Mouse (Mus musculus): ENCODE data around the gene Spag9. TPM values are rescaled to one million over a fixed set of nuclear protein-coding genes. Genes with fewer than 3 reads are reported as not detected.

The Spag9 gene
- polyA plus RNA-seq, 1 experiment from 2014 or later, result 29.7 TPM

DNA sequence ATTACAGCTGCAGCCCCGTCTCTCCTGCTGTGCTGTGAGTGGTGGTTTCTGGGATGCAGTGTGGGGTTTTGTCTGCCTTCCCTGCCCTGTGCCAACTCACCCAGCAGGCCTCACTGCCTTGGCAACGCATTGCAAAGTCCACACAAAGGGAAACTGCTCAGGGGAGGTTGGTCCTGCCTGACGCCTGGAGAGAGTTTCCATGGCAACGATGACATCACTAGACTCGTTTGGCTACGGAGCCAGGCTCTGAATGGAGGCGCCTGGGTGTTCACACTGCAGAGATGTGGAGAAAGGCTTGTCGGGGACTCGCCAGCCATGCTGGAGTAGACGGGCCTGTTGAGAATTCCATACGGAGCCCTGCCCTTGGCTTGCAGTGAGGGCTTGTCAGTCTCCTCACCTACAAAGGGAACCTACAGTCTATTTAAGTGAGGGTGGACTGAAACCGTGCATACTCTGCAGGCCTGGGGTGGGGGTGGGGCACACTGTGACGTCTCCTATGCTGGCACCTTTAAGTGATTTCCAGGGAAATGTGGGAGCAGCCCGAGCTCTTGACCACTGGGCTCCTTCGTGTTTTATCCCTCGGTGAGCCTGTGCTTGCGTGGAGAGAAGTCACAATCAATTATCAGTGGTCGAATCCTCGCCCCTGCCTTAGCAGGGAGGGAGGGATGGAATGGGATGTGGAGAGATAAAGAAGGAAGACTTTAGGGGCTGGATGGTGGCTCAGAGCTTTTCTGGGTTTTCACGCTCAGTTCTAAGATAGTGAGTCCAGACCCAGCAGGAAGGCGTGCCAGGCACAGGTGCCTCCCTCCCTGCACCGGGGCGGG, 164.8 kb downstream of the Spag9 start:
- Histone ChIP-seq H3K4me2 (peak overlapping the region; percentile 65), H3K4me3 (peak overlapping the region; percentile 35), H3K9me3 (no peaks in the 10 kb centered on the region), H3K27me3 (replicated peaks) (no peaks in the 10 kb centered on the region), H3K27ac (replicated peaks) (peak overlapping the region; percentile 85), H3K4me1 (peaks cover 37% of the 10 kb centered on the region), H3K36me3 (no peaks in the 10 kb centered on the region), H3K9ac (peak overlapping the region; percentile 66)
- peak; percentile 75 for ATAC-seq (ENCODE audit: extremely low read depth, insufficient number of reproducible peaks, low FRiP score, low TSS enrichment)
- WGBS, result 8% methylated on average over 23 of the region's 23 CpGs

DNA sequence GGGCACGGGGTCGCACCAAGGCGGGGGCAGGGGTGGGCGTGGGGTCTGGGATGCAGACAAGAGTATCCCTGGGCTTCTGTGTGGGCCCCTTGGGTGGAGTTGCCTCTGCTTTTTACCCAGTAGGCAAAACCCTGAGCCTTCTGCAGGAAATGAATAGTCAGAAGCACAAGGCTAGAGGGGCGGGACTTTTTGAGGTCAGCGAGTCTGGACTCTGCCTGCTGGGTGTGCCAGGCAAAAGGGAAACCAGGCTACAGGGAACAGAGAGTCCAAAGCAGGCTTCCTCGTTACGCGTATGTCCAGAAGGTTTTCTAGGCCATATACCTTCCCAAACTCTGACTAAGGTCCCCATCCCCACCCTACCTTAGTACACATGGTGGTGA, 165.4 kb downstream of the Spag9 start:
- Histone ChIP-seq H3K36me3 (no peaks in the 10 kb centered on the region), H3K4me3 (no peak overlapping the region), H3K4me1 (peaks cover 37% of the 10 kb centered on the region), H3K4me2 (peak overlapping the region; percentile 65), H3K9ac (peak overlapping the region; percentile 66), H3K9me3 (no peaks in the 10 kb centered on the region), H3K27ac (replicated peaks) (peak overlapping the region; percentile 85), H3K27me3 (replicated peaks) (no peaks in the 10 kb centered on the region)
- ATAC-seq (ENCODE audit: extremely low read depth, insufficient number of reproducible peaks, low FRiP score, low TSS enrichment), result no peak
- 41% methylated on average over 9 of the region's 9 CpGs for WGBS

DNA sequence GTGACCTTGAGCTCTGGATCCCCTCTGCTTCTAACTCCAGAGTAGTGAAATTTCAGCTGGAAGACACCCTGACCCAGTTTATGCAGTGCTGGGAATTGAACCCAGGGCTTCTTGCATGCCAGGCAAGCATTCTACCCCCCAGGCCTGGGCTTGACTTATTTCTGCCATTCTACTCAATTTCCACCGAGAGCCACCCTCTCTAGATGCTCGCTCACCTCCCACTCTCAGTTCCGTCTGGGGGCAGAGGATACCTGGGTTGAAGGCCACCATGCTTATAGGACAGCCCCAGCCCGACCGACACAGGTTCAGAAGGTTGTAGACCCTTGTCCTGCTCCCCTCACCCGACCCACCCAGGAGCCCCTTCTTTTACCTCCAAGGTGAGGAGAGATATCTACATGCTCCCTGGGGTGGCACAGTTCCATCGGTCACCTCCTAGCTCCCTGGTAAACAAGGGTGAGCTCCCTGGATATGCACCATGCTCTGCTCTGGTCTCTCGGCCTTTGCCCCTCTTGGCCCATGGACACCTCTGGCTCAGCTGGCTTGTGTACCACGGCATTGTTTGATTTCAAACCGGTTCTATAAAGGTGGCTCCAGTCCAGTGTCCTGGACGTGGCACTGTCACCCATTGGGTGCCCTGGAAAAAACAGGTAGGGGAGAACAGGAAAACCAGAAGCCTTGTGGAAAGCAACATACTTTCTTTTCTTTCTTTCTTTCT, 166.1 kb downstream of the Spag9 start:
- peaks cover 37% of the 10 kb centered on the region for H3K4me1 ChIP-seq
- WGBS, result 76% methylated on average over 11 of the region's 11 CpGs
- no peak overlapping the region for H3K9ac ChIP-seq
- no peak for ATAC-seq (ENCODE audit: extremely low read depth, insufficient number of reproducible peaks, low FRiP score, low TSS enrichment)
- H3K9me3 ChIP-seq, result no peaks in the 10 kb centered on the region
- H3K4me2 ChIP-seq, result no peak overlapping the region
- H3K27ac ChIP-seq (replicated peaks), result peak overlapping the region; percentile 85; the same call in 1 of the 2 replicates
- H3K4me3 ChIP-seq, result no peak overlapping the region
- H3K36me3 ChIP-seq, result no peaks in the 10 kb centered on the region
- no peaks in the 10 kb centered on the region for H3K27me3 ChIP-seq (replicated peaks)

DNA sequence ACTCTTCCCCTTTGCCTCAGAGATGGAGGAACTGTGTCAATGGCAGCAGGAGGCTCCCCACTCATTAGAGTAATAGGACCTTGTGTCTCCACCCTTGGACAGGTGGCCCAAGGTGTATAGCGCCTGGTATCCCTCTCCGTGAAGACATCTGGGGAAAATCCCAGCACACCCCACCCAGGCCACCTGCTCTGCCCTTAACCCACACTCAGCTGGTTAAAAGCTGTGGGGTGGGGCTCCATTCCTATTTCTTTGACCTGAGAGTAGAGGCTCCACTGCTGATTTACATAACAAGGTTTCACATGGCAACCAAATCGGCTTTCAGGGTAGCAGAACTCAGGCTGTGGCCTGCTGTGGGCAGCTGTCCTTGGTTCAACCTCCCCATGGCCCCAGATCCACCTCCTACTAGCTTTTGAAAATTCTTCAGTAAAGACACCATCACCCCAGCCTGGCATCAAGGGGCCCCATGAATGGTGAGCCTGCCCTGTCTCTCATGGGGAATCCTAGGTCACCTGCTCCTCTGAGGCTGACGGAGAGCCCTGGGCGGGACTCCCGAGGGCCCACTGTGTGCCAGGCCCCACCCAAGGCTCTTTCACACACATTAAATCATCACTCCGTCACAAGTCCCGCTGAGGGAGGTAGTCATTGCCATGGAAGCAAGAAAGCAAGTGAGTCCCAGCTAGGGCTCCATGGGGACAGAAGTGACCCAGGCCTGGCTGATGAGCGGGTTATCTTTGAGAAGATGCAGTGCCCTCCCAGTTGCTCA, 167.3 kb downstream of the Spag9 start:
- H3K27me3 ChIP-seq (replicated peaks), result no peaks in the 10 kb centered on the region
- H3K4me1 ChIP-seq, result peaks cover 41% of the 10 kb centered on the region
- H3K4me2 ChIP-seq, result no peak overlapping the region
- H3K9ac ChIP-seq, result no peak overlapping the region
- ATAC-seq (ENCODE audit: extremely low read depth, insufficient number of reproducible peaks, low FRiP score, low TSS enrichment), result no peak
- H3K36me3 ChIP-seq, result no peaks in the 10 kb centered on the region
- no peaks in the 10 kb centered on the region for H3K9me3 ChIP-seq
- 79% methylated on average over 9 of the region's 9 CpGs for WGBS
- no peak overlapping the region for H3K4me3 ChIP-seq
- no peak overlapping the region for H3K27ac ChIP-seq (replicated peaks)

DNA sequence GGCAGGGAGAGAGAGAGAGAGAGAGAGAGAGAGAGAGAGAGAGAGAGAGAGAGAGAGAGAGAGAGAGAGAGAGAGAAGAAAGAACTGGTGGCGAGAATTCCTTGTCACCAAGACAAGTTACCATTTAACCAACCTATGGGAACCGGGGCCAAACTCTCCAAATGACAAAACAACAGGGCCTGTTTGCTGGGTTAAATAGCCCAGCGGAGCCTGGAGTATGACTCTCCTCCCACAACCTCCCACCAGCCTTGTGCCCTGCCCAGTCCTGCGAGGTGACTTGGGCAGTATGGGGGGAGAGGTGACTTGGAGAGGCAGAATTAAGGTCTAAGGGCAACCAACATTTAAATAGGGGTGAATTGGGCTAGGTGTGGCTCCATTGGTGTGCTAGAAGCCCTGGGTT, 169.9 kb downstream of the Spag9 start:
- no peaks in the 10 kb centered on the region for H3K9me3 ChIP-seq
- WGBS, result 86% methylated on average over 4 of the region's 4 CpGs

DNA sequence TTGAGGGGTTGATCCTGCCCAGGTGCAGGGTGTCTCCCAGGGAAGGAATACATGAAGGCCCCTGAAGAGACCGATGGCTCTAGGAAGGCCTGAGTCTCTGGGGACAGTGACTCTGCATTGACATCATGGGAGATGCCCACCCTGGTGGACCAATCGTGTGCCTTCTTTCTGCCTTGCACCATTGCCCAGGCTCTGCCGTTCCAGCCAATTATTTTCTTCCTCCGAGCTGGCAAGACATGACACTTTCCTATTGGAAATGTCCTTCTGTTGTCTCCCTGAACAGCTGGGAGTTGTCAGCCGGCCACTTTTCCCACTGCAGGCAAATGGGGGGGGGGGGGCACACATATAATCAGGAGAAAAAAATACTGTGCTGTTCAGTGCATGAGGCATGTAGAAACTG, 172.3 kb downstream of the Spag9 start:
- Histone ChIP-seq H3K36me3 (no peaks in the 10 kb centered on the region), H3K27ac (replicated peaks) (no peak overlapping the region), H3K27me3 (replicated peaks) (no peaks in the 10 kb centered on the region), H3K9ac (no peak overlapping the region), H3K9me3 (no peaks in the 10 kb centered on the region), H3K4me2 (no peak overlapping the region), H3K4me3 (no peak overlapping the region), H3K4me1 (peaks cover 4% of the 10 kb centered on the region)
- no peak for ATAC-seq (ENCODE audit: extremely low read depth, insufficient number of reproducible peaks, low FRiP score, low TSS enrichment)
- 53% methylated on average over 5 of the region's 5 CpGs for WGBS

More for the DNA sequence above, 169.9 kb downstream of the Spag9 start:
- Histone ChIP-seq H3K4me2 (no peak overlapping the region), H3K27me3 (replicated peaks) (no peaks in the 10 kb centered on the region), H3K4me1 (peaks cover 17% of the 10 kb centered on the region), H3K9ac (no peak overlapping the region), H3K36me3 (no peaks in the 10 kb centered on the region), H3K27ac (replicated peaks) (no peak overlapping the region), H3K4me3 (no peak overlapping the region)
- no peak for ATAC-seq (ENCODE audit: extremely low read depth, insufficient number of reproducible peaks, low FRiP score, low TSS enrichment)

DNA sequence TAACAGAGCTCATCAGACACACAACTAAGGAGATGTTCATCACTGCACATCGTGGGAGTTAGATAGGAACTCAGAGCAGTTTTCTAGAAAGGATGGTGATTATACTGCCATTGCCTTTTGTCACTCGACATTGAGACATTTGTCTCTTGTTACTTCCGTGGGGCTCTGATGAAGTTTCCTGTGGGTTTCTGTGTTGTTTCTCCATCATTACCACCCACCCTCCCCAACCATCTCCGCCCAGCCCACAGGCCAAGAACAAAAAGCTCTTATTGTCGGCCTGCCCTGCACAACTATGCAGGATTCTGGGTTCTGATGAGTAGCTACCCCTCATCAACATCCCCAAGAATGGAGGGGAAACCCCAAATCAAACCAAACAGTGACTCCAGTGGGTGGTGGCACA, 173.7 kb downstream of the Spag9 start:
- Histone ChIP-seq H3K9ac (no peak overlapping the region), H3K9me3 (no peaks in the 10 kb centered on the region), H3K4me3 (no peak overlapping the region), H3K36me3 (no peaks in the 10 kb centered on the region), H3K4me2 (no peak overlapping the region), H3K4me1 (peaks cover 11% of the 10 kb centered on the region), H3K27me3 (replicated peaks) (no peaks in the 10 kb centered on the region), H3K27ac (replicated peaks) (no peak overlapping the region)
- no peak for ATAC-seq (ENCODE audit: extremely low read depth, insufficient number of reproducible peaks, low FRiP score, low TSS enrichment)
- 59% methylated on average over 5 of the region's 5 CpGs for WGBS

DNA sequence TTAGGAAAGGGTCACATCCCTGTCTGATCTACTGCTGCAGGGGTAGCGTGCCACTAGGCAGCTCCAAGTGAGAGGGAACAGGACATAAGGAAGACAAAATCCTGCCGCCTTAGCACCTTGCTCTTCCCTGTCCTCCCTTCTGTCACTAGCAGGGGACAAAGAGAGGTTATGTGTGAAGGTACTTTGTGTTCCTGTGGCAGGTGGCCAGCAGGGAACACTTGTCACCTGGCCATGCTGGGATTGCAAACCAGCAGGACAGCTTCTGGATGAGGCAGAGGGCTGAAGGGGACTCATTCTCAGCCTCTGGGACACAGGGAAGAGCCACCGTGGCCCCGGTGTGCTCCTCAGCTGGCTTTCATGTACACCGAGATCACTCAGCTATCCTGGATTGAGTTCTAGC, 175.8 kb downstream of the Spag9 start:
- Histone ChIP-seq H3K9ac (no peak overlapping the region), H3K27me3 (replicated peaks) (no peaks in the 10 kb centered on the region), H3K9me3 (no peaks in the 10 kb centered on the region), H3K4me1 (peaks cover 24% of the 10 kb centered on the region), H3K27ac (replicated peaks) (no peak overlapping the region), H3K36me3 (no peaks in the 10 kb centered on the region), H3K4me2 (no peak overlapping the region), H3K4me3 (no peak overlapping the region)
- 74% methylated on average over 5 of the region's 5 CpGs for WGBS
- ATAC-seq (ENCODE audit: extremely low read depth, insufficient number of reproducible peaks, low FRiP score, low TSS enrichment), result no peak

DNA sequence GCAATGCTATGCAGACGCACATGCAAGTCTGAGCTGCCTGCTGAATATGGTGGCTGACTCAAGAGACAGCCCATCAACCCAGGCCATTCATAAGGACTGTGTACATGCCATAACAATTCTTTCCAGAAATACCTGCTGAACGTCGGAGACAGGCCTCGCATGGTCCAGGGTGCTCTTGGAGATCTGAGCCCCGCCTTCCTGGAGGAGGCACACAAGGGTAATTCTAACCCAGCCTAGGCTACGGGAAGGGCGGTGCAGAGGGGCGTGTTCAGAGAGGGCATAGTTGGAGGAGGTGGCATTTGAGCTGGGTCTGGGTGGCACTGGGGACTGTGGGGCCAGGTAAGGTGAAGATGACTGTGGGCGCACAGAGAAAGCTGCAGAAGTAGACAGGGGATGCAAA, 176.3 kb downstream of the Spag9 start:
- no peak overlapping the region for H3K4me3 ChIP-seq
- 74% methylated on average over 9 of the region's 9 CpGs for WGBS
- ATAC-seq (ENCODE audit: extremely low read depth, insufficient number of reproducible peaks, low FRiP score, low TSS enrichment), result no peak
- no peaks in the 10 kb centered on the region for H3K9me3 ChIP-seq
- no peaks in the 10 kb centered on the region for H3K36me3 ChIP-seq
- peaks cover 24% of the 10 kb centered on the region for H3K4me1 ChIP-seq
- no peaks in the 10 kb centered on the region for H3K27me3 ChIP-seq (replicated peaks)
- H3K4me2 ChIP-seq, result no peak overlapping the region
- H3K27ac ChIP-seq (replicated peaks), result no peak overlapping the region
- H3K9ac ChIP-seq, result no peak overlapping the region

DNA sequence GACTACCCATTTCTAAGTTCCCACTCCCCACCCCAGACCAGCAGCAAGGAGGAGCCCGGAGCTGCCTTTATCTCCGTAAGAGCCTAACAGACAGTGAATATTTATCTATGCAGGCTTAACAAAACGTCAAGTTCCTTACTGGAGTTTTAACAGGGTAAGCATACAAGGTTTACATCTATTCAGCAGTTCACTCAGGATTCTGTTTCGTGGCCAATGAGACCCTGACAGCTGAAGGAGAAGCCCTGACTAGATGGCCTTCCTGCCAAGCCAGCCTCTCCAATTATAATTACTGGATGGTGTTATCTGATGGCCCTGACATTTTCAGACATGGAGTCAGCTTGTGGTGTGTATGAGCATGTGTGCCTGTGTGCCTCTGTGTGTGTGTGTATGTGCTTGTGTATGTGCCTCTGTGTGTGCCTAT, 177.8 kb downstream of the Spag9 start:
- H3K9ac ChIP-seq, result no peak overlapping the region
- H3K4me1 ChIP-seq, result peaks cover 28% of the 10 kb centered on the region
- H3K9me3 ChIP-seq, result no peaks in the 10 kb centered on the region
- ATAC-seq (ENCODE audit: extremely low read depth, insufficient number of reproducible peaks, low FRiP score, low TSS enrichment), result no peak
- no peak overlapping the region for H3K4me2 ChIP-seq
- 14% methylated on average over 4 of the region's 4 CpGs for WGBS
- no peaks in the 10 kb centered on the region for H3K36me3 ChIP-seq
- no peak overlapping the region for H3K4me3 ChIP-seq
- peak overlapping the region; percentile 6; the same call in 1 of the 2 replicates for H3K27ac ChIP-seq (replicated peaks)
- H3K27me3 ChIP-seq (replicated peaks), result no peaks in the 10 kb centered on the region

DNA sequence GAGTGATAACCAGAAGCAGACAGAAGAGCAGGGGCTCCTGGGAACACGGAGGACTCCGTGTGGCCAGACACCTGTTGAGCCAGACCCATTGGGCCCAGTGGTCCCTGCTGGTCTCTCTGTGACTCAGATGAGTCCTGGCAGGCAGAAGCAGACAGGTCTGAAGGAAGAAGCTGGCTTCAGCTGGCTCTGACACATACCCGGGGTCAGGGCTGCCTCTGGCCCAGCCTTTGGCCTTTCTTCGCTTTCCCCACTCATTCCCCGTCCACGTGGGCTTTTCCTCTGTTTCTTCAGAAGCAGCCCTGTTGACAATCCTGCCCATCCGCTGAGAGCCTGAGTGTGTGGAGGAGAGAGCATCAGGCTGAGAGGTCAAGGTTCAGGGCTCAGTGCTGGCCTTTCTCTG, 179.4 kb downstream of the Spag9 start:
- peak overlapping the region; percentile 66 for H3K27ac ChIP-seq (replicated peaks)
- no peaks in the 10 kb centered on the region for H3K36me3 ChIP-seq
- 60% methylated on average over 7 of the region's 7 CpGs for WGBS
- peaks cover 31% of the 10 kb centered on the region for H3K4me1 ChIP-seq
- H3K9ac ChIP-seq, result peak overlapping the region; percentile 54; the same call in 1 of the 2 replicates
- H3K27me3 ChIP-seq (replicated peaks), result no peaks in the 10 kb centered on the region
- H3K4me2 ChIP-seq, result no peak overlapping the region
- H3K4me3 ChIP-seq, result no peak overlapping the region
- ATAC-seq (ENCODE audit: extremely low read depth, insufficient number of reproducible peaks, low FRiP score, low TSS enrichment), result no peak
- no peaks in the 10 kb centered on the region for H3K9me3 ChIP-seq

Data from heart, embryonic 13.5 days (tissue).